36 mouse cellular contexts compared by ENCODE assay signal in the genomic region with DNA sequence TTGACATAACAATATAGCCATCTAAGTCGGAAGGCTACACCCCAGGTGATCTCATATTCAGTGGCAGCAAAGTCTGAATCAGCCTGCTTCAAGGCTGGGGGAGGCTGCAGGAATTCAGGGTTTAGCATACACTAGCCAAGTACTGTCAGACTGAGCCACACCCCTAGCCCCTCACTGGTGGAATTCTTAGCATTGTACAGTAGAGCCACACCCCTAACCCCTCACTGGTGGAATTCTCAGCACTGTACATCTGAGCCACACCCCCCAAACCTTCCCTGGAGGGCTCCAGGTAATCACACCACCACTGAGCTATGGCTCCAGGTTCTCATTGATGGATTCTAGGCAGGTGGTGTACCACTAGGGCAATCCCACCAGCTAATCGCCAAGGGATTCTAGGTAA. TPM values are rescaled to one million over a fixed set of nuclear protein-coding genes. Genes with fewer than 3 reads are reported as not detected.
DNase-seq lines count a peak whose midpoint lies in the region; ATAC-seq and TF ChIP-seq lines count a peak whose summit lies in the region.
"Had no signal": no experiment of that assay in that cellular context is flagged by ENCODE, and none has a peak within 500 bp of the region (broad histone marks: within the 10 kb centered on the region; RNA-seq: fewer than 3 reads in every experiment).

No protein-coding gene starts in this region.

- no peaks in the 10 kb centered on the region for H3K4me1 ChIP-seq in kidney, embryonic 15.5 days
- no peaks in the 10 kb centered on the region for H3K4me1 ChIP-seq in kidney, embryonic 16.5 days (ENCODE audit: insufficient read depth, low read length)
- peaks cover 2% of the 10 kb centered on the region for H3K4me1 ChIP-seq in ES-Bruce4 (ENCODE audit: control insufficient read depth, insufficient read depth, low read length)
- no peaks in the 10 kb centered on the region for H3K4me1 ChIP-seq in midbrain, embryonic 15.5 days
- H3K4me1 ChIP-seq: embryonic facial prominence, embryonic 12.5 days; hindbrain, embryonic 10.5 days; limb, embryonic 15.5 days; midbrain, embryonic 10.5 days; neural tube, embryonic 15.5 days had no signal

- H3K9ac ChIP-seq in kidney, embryonic 15.5 days, result no peak overlapping the region
- H3K9ac ChIP-seq in kidney, embryonic 16.5 days (replicated peaks; ENCODE audit: low read length), result no peak overlapping the region
- no peak overlapping the region for H3K9ac ChIP-seq in ES-Bruce4 (ENCODE audit: low read depth, poor library complexity, severe bottlenecking)
- no peak overlapping the region for H3K9ac ChIP-seq in midbrain, embryonic 15.5 days
- H3K9ac ChIP-seq: embryonic facial prominence, embryonic 12.5 days; limb, embryonic 15.5 days; liver, embryonic 14.5 days; neural tube, embryonic 15.5 days had no signal

- TF ChIP-seq CTCF in ES-Bruce4 (IDR thresholded peaks at IDR 0.05; ENCODE audit: low read depth, low read length), result no peak

- no peak for TF ChIP-seq EP300 in ES-Bruce4 (IDR thresholded peaks at IDR 0.05; ENCODE audit: insufficient read depth, low read depth, low read length)

- no peaks in the 10 kb centered on the region for H3K27me3 ChIP-seq in kidney, embryonic 15.5 days
- H3K27me3 ChIP-seq in kidney, embryonic 16.5 days (ENCODE audit: insufficient read depth, low read length), result no peaks in the 10 kb centered on the region
- no peaks in the 10 kb centered on the region for H3K27me3 ChIP-seq in ES-Bruce4 (ENCODE audit: control insufficient read depth, insufficient read depth, low read length, poor library complexity, severe bottlenecking)
- no peaks in the 10 kb centered on the region for H3K27me3 ChIP-seq in midbrain, embryonic 15.5 days (replicated peaks)
- H3K27me3 ChIP-seq: embryonic facial prominence, embryonic 12.5 days; limb, embryonic 15.5 days; neural tube, embryonic 15.5 days had no signal

- no peak overlapping the region for H3K4me3 ChIP-seq in kidney, embryonic 15.5 days (replicated peaks)
- H3K4me3 ChIP-seq in kidney, embryonic 16.5 days (ENCODE audit: low read length), result no peak overlapping the region
- no peak overlapping the region for H3K4me3 ChIP-seq in ES-Bruce4 (ENCODE audit: low read depth, low read length)
- no peak overlapping the region for H3K4me3 ChIP-seq in midbrain, embryonic 15.5 days
- H3K4me3 ChIP-seq: embryonic facial prominence, embryonic 12.5 days; erythroblast, embryonic 14.5 days; hindbrain, embryonic 10.5 days; limb, embryonic 15.5 days; midbrain, embryonic 10.5 days; neural tube, embryonic 15.5 days had no signal

- DNase-seq in 3T3-L1 (ENCODE audit: low read depth, low spot score), result peak; percentile 37
- DNase-seq in cerebellum, postnatal 25 days, result no peak
- DNase-seq: adrenal gland, adult 8-10 months; cerebellum, adult 11-12 months; cerebellum, postnatal 10 days; gastrocnemius, postnatal 10 days; kidney, adult 11 months; left cerebral cortex, postnatal 4 days; lung, postnatal 4 days; right cerebral cortex, adult 18-20 months; thymus, postnatal 14 days had no signal

- no peak overlapping the region for H3K27ac ChIP-seq in kidney, embryonic 15.5 days
- H3K27ac ChIP-seq in kidney, embryonic 16.5 days (ENCODE audit: low read length), result no peak overlapping the region
- H3K27ac ChIP-seq in ES-Bruce4 (ENCODE audit: insufficient read depth, low read length), result 0 out of 2 replicates have a peak overlapping the region, but pooled peaks have one; percentile 90
- no peak overlapping the region for H3K27ac ChIP-seq in midbrain, embryonic 15.5 days
- H3K27ac ChIP-seq: embryonic facial prominence, embryonic 12.5 days; hindbrain, embryonic 10.5 days; kidney, postnatal 0 days; limb, embryonic 15.5 days; liver, embryonic 14.5 days; midbrain, embryonic 10.5 days; neural tube, embryonic 15.5 days had no signal

- no peak for TF ChIP-seq POLR2A in ES-Bruce4 (IDR thresholded peaks at IDR 0.05; ENCODE audit: insufficient read depth, low read length)

- 0 out of 2 replicates have a peak, but pooled peaks have one; percentile 29 for ATAC-seq in kidney, embryonic 15.5 days (replicated peaks; ENCODE audit: low FRiP score)
- ATAC-seq in kidney, embryonic 16.5 days (ENCODE audit: low FRiP score, low TSS enrichment), result no peak
- ATAC-seq in megakaryocyte progenitor cell, adult 5-6 weeks (replicated peaks; ENCODE audit: poor library complexity), result 0 out of 2 replicates have a peak, but pooled peaks have one; percentile 29
- ATAC-seq in midbrain, embryonic 15.5 days (replicated peaks), result no peak
- ATAC-seq: activated CD4-positive, CD25-positive, alpha-beta regulatory T cell, adult 4 months; forebrain, embryonic 14.5 days; hindbrain, embryonic 16.5 days had no signal

- WGBS in kidney, embryonic 15.5 days, result 85% methylated on average over 2 of the region's 2 CpGs
- 80% methylated on average over 2 of the region's 2 CpGs for WGBS in kidney, embryonic 16.5 days
- WGBS in midbrain, embryonic 15.5 days, result 86% methylated on average over 2 of the region's 2 CpGs

- H3K4me2 ChIP-seq in kidney, embryonic 15.5 days, result no peak overlapping the region
- H3K4me2 ChIP-seq in kidney, embryonic 16.5 days (replicated peaks; ENCODE audit: low read depth, low read length), result no peak overlapping the region
- H3K4me2 ChIP-seq in midbrain, embryonic 15.5 days, result no peak overlapping the region
- H3K4me2 ChIP-seq: embryonic facial prominence, embryonic 12.5 days; heart, embryonic 11.5 days; limb, embryonic 15.5 days; neural tube, embryonic 15.5 days had no signal

- no peaks in the 10 kb centered on the region for H3K9me3 ChIP-seq in kidney, embryonic 15.5 days (replicated peaks)
- no peaks in the 10 kb centered on the region for H3K9me3 ChIP-seq in kidney, embryonic 16.5 days (ENCODE audit: low read length)
- H3K9me3 ChIP-seq in ES-Bruce4 (replicated peaks; ENCODE audit: control insufficient read depth, insufficient read depth, low read length, poor library complexity, severe bottlenecking), result peaks cover 2% of the 10 kb centered on the region; the same call in 1 of the 2 replicates
- no peaks in the 10 kb centered on the region for H3K9me3 ChIP-seq in midbrain, embryonic 15.5 days
- H3K9me3 ChIP-seq: embryonic facial prominence, embryonic 12.5 days; hindbrain, embryonic 10.5 days; limb, embryonic 15.5 days; midbrain, embryonic 10.5 days; neural tube, embryonic 15.5 days had no signal

- no peaks in the 10 kb centered on the region for H3K36me3 ChIP-seq in kidney, embryonic 15.5 days
- H3K36me3 ChIP-seq in kidney, embryonic 16.5 days (ENCODE audit: insufficient read depth, low read length), result no peaks in the 10 kb centered on the region
- no peaks in the 10 kb centered on the region for H3K36me3 ChIP-seq in ES-Bruce4 (ENCODE audit: control insufficient read depth, insufficient read depth, low read length, poor library complexity, severe bottlenecking)
- no peaks in the 10 kb centered on the region for H3K36me3 ChIP-seq in midbrain, embryonic 15.5 days (replicated peaks)
- H3K36me3 ChIP-seq: embryonic facial prominence, embryonic 12.5 days; hindbrain, embryonic 10.5 days; limb, embryonic 15.5 days; midbrain, embryonic 10.5 days; neural tube, embryonic 15.5 days had no signal

RNA-seq across cellular contexts. Expression of a gene that starts 16.7 kb away (rescaled TPM):
- polyA plus RNA-seq in kidney, embryonic 15.5 days (2015; fragmentation: Nextera tagmentation; extraction: Ambion mirVana), result not detected in 2 replicates
- polyA plus RNA-seq in kidney, embryonic 16.5 days (2015; fragmentation: Nextera tagmentation; extraction: Ambion mirVana), result not detected in 2 replicates
- polyA plus RNA-seq in ES-Bruce4 (2011; ENCODE audit: insufficient read depth, insufficient read length, low read depth, missing spikeins), result not detected in 2 replicates
- total RNA-seq in megakaryocyte progenitor cell, adult 5-6 weeks (2015), result not detected in 2 replicates
- not detected in 2 replicates for total RNA-seq in megakaryocyte progenitor cell, adult 5-6 weeks (2017)
- not detected in 2 replicates for polyA plus RNA-seq in midbrain, embryonic 15.5 days (2015; fragmentation: Nextera tagmentation; extraction: Ambion mirVana)
- total RNA-seq: adrenal gland, adult 8-10 months; gastrocnemius, postnatal 10 days; granulocyte monocyte progenitor cell, adult 5-6 weeks; layer of hippocampus, postnatal 14 days; left cerebral cortex, adult 8-10 months; left cerebral cortex, postnatal 4 days; midbrain, postnatal 0 days had no signal
- polyA plus RNA-seq: activated CD4-positive, CD25-positive, alpha-beta regulatory T cell, adult 4 months; C2C12; embryonic facial prominence, embryonic 12.5 days; erythroblast, embryonic 14.5 days; forebrain, embryonic 14.5 days; heart, embryonic 11.5 days; heart, postnatal 0 days; hindbrain, embryonic 10.5 days; hindbrain, embryonic 16.5 days; kidney, postnatal 0 days; large intestine, adult 2 months; limb, embryonic 15.5 days; liver, embryonic 14.5 days; midbrain, embryonic 10.5 days; midbrain, postnatal 0 days; neural tube, embryonic 15.5 days; small intestine, adult 2 months had no signal

RNA-seq across cellular contexts. Expression of a gene that starts 24.1 kb away (rescaled TPM):
- 138 and 140 TPM in 2 replicates for polyA plus RNA-seq in kidney, embryonic 15.5 days (2015; fragmentation: Nextera tagmentation; extraction: Ambion mirVana)
- polyA plus RNA-seq in kidney, embryonic 16.5 days (2015; fragmentation: Nextera tagmentation; extraction: Ambion mirVana), result 142 and 150 TPM in 2 replicates
- polyA plus RNA-seq in ES-Bruce4 (2011; ENCODE audit: insufficient read depth, insufficient read length, low read depth, missing spikeins), result 110 and 123 TPM in 2 replicates
- total RNA-seq in megakaryocyte progenitor cell, adult 5-6 weeks (2015), result 72.3 and 79.9 TPM in 2 replicates
- total RNA-seq in megakaryocyte progenitor cell, adult 5-6 weeks (2017), result 47.7 and 51.2 TPM in 2 replicates
- 251 and 263 TPM in 2 replicates for polyA plus RNA-seq in midbrain, embryonic 15.5 days (2015; fragmentation: Nextera tagmentation; extraction: Ambion mirVana)

RNA-seq across cellular contexts. Expression of a gene that starts 24.3 kb away (rescaled TPM):
- polyA plus RNA-seq in kidney, embryonic 15.5 days (2015; fragmentation: Nextera tagmentation; extraction: Ambion mirVana), result not detected in 2 replicates
- not detected in 2 replicates for polyA plus RNA-seq in kidney, embryonic 16.5 days (2015; fragmentation: Nextera tagmentation; extraction: Ambion mirVana)
- not detected in 2 replicates for polyA plus RNA-seq in ES-Bruce4 (2011; ENCODE audit: insufficient read depth, insufficient read length, low read depth, missing spikeins)
- total RNA-seq in megakaryocyte progenitor cell, adult 5-6 weeks (2015), result not detected in 2 replicates
- not detected in 2 replicates for total RNA-seq in megakaryocyte progenitor cell, adult 5-6 weeks (2017)
- not detected in 2 replicates for polyA plus RNA-seq in midbrain, embryonic 15.5 days (2015; fragmentation: Nextera tagmentation; extraction: Ambion mirVana)
- total RNA-seq: adrenal gland, adult 8-10 months; gastrocnemius, postnatal 10 days; granulocyte monocyte progenitor cell, adult 5-6 weeks; layer of hippocampus, postnatal 14 days; left cerebral cortex, adult 8-10 months; left cerebral cortex, postnatal 4 days; midbrain, postnatal 0 days had no signal
- polyA plus RNA-seq: activated CD4-positive, CD25-positive, alpha-beta regulatory T cell, adult 4 months; C2C12; embryonic facial prominence, embryonic 12.5 days; erythroblast, embryonic 14.5 days; forebrain, embryonic 14.5 days; heart, embryonic 11.5 days; heart, postnatal 0 days; hindbrain, embryonic 10.5 days; hindbrain, embryonic 16.5 days; kidney, postnatal 0 days; large intestine, adult 2 months; limb, embryonic 15.5 days; midbrain, embryonic 10.5 days; midbrain, postnatal 0 days; neural tube, embryonic 15.5 days; small intestine, adult 2 months had no signal

RNA-seq across cellular contexts. Expression of a gene that starts 27.0 kb away (rescaled TPM):
- not detected in 2 replicates for polyA plus RNA-seq in kidney, embryonic 15.5 days (2015; fragmentation: Nextera tagmentation; extraction: Ambion mirVana)
- polyA plus RNA-seq in kidney, embryonic 16.5 days (2015; fragmentation: Nextera tagmentation; extraction: Ambion mirVana), result not detected in 2 replicates
- not detected in 2 replicates for polyA plus RNA-seq in ES-Bruce4 (2011; ENCODE audit: insufficient read depth, insufficient read length, low read depth, missing spikeins)
- not detected in 2 replicates for total RNA-seq in megakaryocyte progenitor cell, adult 5-6 weeks (2015)
- total RNA-seq in megakaryocyte progenitor cell, adult 5-6 weeks (2017), result not detected in 2 replicates
- not detected in 2 replicates for polyA plus RNA-seq in midbrain, embryonic 15.5 days (2015; fragmentation: Nextera tagmentation; extraction: Ambion mirVana)
- total RNA-seq: adrenal gland, adult 8-10 months; gastrocnemius, postnatal 10 days; granulocyte monocyte progenitor cell, adult 5-6 weeks; layer of hippocampus, postnatal 14 days; left cerebral cortex, adult 8-10 months; left cerebral cortex, postnatal 4 days; midbrain, postnatal 0 days had no signal
- polyA plus RNA-seq: activated CD4-positive, CD25-positive, alpha-beta regulatory T cell, adult 4 months; C2C12; embryonic facial prominence, embryonic 12.5 days; erythroblast, embryonic 14.5 days; forebrain, embryonic 14.5 days; heart, embryonic 11.5 days; heart, postnatal 0 days; hindbrain, embryonic 16.5 days; kidney, postnatal 0 days; large intestine, adult 2 months; limb, embryonic 15.5 days; liver, embryonic 14.5 days; midbrain, embryonic 10.5 days; midbrain, postnatal 0 days; neural tube, embryonic 15.5 days; small intestine, adult 2 months had no signal

RNA-seq across cellular contexts. Expression of a gene that starts 54.5 kb away (rescaled TPM):
- polyA plus RNA-seq in kidney, embryonic 15.5 days (2015; fragmentation: Nextera tagmentation; extraction: Ambion mirVana), result 294 and 313 TPM in 2 replicates
- 325 and 354 TPM in 2 replicates for polyA plus RNA-seq in kidney, embryonic 16.5 days (2015; fragmentation: Nextera tagmentation; extraction: Ambion mirVana)
- polyA plus RNA-seq in ES-Bruce4 (2011; ENCODE audit: insufficient read depth, insufficient read length, low read depth, missing spikeins), result 92.3 and 108 TPM in 2 replicates
- 252 and 253 TPM in 2 replicates for total RNA-seq in megakaryocyte progenitor cell, adult 5-6 weeks (2015)
- 169 and 205 TPM in 2 replicates for total RNA-seq in megakaryocyte progenitor cell, adult 5-6 weeks (2017)
- 59.5 and 73.1 TPM in 2 replicates for polyA plus RNA-seq in midbrain, embryonic 15.5 days (2015; fragmentation: Nextera tagmentation; extraction: Ambion mirVana)

Comparison
In these comparisons a context has a peak if more than half of its experiments do, and no peak if none do; other contexts are left out.
1. ATAC-seq: peak in kidney, embryonic 15.5 days (single experiment) and megakaryocyte progenitor cell, adult 5-6 weeks (single experiment); none in kidney, embryonic 16.5 days (single experiment) and midbrain, embryonic 15.5 days (single experiment).